Mouse (Mus musculus) bone marrow, adult 2 months (tissue): ENCODE measurements at regions not wholly inside any gene's neighbourhood (a gene's known extent, or its start where the extent isn't known, plus 50 kb on each side); places are given as distances from the start of the nearest gene placed in this dataset.

Experiments
- CTCF ChIP-seq: fragments of 200-500 bp; IDR thresholded peaks from 2 replicates; pipeline ENCODE4 v1.5.1; 2011; ENCODE audit warnings: low read length, control low read depth; ENCODE audit not compliant: control insufficient read depth, insufficient read depth
- POLR2A ChIP-seq: fragments of 200-500 bp; IDR thresholded peaks from 2 replicates; pipeline ENCODE4 v1.6.1; 2011; ENCODE audit warnings: low read depth, mild to moderate bottlenecking, control low read depth, low read length, borderline replicate concordance; ENCODE audit not compliant: control insufficient read depth

DNA sequence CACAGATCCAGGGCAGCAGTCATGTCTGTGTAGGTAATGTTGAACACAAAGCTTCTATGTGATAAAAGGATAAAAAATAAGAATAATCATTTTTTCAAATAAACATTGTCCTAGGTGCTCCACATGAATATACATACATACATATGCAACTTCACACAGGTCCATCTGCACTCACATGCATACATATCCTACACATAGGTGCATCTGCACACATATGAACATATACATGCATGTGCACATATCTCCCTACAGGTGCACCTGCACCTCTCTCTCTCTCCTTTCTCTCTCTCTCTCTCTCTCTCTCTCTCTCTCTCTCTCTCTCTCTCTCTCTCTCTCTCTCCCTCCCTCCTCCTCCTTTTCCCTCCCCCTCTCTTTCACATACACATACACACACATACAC lies 509.9 kb downstream of the Fat4 start:
- TF ChIP-seq CTCF (no peak), POLR2A (no peak)
